Mouse (Mus musculus): Measurements from ENCODE around the gene Mettl7b.
A peak's percentile ranks its signal among the peaks of the same experiment; 100 is the strongest.

Mettl7b gene

DNA sequence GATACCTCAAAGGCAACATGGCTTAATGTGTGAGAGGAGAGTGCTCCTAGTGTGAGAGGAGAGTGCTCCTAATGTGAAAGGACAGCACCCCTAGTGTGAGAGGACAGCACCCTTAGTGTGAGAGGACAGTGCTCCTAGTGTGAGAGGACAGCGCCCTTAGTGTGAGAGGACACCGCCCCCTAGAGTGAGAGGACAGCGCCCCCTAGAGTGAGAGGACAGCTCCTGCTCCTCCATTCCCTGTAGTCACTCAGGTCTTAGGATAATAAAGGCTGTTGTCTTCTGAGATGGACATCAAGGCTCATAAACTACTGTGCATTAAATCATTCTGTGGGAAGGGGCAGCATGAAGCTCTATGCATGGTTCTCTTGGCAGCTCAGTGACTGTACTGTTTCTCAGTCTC, 15.1 kb downstream of the Mettl7b start:
- DNase-seq: no peak

DNA sequence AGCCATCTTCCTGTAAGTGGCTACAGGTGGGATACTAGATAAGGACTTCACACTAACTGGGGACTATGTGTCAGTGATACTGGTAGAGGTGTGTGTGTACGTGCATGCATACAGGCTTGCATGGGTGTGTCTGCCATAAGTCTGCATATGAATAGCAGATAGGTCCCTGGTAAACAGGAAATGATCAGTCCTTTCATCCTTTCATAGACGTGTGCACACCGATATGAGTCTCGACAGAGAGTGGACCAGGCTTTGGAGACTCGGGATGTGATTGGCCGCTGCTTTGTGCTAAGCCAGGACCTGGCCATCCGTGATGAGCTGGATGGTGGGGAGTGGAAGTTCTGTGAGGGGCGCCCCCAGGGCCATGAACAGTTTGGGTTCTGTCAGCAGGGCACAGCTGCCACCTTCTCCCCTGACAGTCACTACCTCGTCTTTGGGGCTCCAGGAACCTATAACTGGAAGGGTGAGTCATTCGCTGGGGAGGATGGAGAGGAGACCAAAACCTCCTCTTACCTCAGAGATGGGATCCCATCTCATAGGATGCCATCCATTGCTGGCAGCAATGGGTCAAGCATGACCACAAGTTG, 20.2 kb downstream of the Mettl7b start:
- no peak for DNase-seq

DNA sequence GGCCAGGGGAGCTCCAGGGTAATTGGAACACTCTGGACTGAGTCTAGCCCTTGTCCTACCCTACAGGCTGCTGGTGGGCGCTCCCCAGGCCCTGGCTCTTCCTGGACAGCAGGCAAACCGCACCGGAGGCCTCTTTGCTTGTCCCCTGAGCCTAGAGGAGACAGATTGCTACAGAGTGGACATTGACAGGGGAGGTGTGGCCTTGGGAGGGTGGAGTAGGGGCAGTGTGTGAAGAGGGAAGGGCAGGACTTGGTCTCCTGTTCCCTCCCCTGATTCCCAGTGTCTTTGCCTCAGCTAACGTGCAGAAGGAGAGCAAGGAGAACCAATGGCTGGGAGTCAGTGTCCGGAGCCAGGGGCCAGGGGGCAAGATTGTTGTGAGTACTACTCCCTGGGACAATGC, 21.8 kb downstream of the Mettl7b start:
- peak; percentile 63 for DNase-seq

DNA sequence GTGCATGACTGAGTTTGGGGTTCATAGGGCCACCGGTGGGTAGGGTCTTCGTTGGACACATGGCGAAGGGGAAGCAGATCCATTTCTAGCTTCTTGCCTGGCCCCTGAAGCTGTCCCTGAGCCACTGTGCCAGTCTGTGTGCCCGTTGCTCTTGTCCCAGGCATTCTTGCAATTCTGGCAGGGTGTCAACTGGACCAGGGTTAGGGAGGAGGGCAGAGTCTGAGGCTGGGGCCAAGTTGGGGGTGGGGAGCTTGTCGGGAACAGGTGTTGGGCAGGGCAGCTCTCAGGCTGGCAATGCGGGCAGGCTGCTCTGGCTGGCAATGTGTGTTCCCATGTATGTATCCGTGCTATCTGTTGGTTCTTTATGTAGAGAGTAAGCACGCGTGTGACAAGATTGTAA, 22.3 kb downstream of the Mettl7b start:
- DNase-seq: peak; percentile 92

GRCm38 (mm10) chr10:128937756-128938390, 22.9 kb downstream of the Mettl7b start:
- no peak for DNase-seq

GRCm38 (mm10) chr10:128935826-128936440, 24.9 kb downstream of the Mettl7b start:
- no peak for DNase-seq

DNA sequence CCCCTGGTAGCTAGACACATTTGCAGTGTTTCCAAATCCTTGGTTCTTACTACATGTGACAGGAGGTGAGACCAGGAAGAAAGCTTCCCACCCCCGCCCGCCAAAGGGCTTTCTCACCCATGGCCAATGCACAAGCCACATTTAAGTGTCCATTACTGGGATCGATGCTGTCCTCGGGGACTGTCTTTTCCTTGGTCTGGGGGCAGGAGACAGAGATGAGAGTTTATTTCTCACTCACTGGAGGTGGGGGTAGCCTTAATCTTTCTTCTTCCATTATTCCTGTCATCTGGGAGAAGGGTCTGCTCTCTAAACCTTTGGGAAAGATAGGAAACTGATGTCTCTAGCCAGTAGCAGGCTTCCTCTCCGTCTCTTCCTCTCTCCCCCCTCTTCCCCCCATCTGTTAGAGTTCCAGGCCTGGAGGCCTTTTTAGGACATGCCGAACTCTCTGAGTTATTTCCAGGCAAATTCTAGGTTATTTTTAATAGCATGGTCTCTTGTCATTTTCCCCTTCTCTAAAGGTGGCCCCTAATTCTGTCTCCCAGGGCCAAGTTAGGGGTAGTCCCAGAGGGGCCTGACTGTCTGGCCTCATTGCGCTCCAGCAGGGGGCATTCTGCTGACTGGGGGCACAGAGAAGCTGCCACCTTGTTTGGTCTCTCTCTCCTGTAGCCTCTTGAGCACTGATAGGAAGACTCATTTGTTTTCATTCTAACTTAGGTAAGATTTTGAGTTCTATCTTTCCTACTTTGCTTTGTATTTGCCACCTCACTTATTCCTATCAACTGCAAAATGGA, 25.6 kb downstream of the Mettl7b start:
- no peak for DNase-seq

- DNase-seq: no peak
Observed at GRCm38 (mm10) chr10:128933976-128934721, 26.6 kb downstream of the Mettl7b start.

- DNase-seq: no peak
Observed at GRCm38 (mm10) chr10:128933574-128933973, 27.2 kb downstream of the Mettl7b start, which contains the start of gene Itga7. Gene Itga7, plus strand, starts transcription at chr10:128933818.

GRCm38 (mm10) chr10:128931441-128931840, 29.3 kb downstream of the Mettl7b start:
- DNase-seq: no peak

DNA sequence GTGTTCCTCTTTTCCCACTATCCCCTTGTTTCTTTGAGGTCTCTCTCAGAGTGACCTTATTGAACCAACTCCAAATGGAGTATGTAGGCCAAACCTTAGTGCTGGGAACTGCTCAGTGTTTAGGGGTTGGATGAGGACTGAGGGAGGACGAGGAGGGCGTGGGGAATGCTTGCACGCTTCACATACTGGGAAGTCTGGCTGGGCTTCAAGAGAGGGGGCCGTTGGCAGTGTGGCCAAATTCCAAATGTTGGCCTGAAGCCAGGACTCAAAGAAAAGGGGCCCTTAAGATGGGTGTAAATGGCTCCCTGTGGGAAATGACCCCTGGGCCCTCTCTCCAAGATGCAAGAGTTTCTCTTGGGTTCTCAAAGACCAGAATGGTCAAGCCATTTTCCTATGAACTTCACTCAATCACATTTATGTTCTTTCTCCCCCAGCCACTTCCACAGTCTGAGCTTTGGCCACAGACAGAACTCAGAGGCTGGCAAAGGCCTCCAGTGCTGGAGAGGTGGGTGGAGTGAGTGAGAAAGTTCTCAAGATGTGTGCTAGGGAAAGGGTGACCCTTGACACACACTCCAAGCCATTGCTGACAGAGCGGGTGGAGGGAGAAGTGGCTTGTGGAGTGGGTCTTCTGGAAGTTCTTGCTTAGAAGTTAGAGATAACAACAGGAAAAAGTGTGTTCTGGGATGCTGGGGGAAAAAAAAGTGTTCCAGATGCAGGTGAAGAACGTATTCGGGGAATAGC, 31.0 kb downstream of the Mettl7b start:
- DNase-seq: no peak

- DNase-seq: no peak
Observed at GRCm38 (mm10) chr10:128928356-128928755, 32.4 kb downstream of the Mettl7b start.

- no peak for DNase-seq
Observed at GRCm38 (mm10) chr10:128923935-128924334, 36.9 kb downstream of the Mettl7b start, which contains the start of gene Bloc1s1. Gene Bloc1s1, minus strand, starts transcription at chr10:128924035.

GRCm38 (mm10) chr10:128923013-128923691, 37.6 kb downstream of the Mettl7b start:
- peak; percentile 98 for DNase-seq

- no peak for DNase-seq
Observed at GRCm38 (mm10) chr10:128922822-128923012, 38.1 kb downstream of the Mettl7b start, which contains the start of gene Rdh5. Gene Rdh5, minus strand, starts transcription at chr10:128922888.

GRCm38 (mm10) chr10:128921883-128922821, 38.6 kb downstream of the Mettl7b start:
- peak; percentile 30 for DNase-seq

- DNase-seq: peak; percentile 28
Observed at GRCm38 (mm10) chr10:128921251-128921650, 39.5 kb downstream of the Mettl7b start.

GRCm38 (mm10) chr10:128920736-128921161, 40.0 kb downstream of the Mettl7b start:
- peak; percentile 72 for DNase-seq

DNA sequence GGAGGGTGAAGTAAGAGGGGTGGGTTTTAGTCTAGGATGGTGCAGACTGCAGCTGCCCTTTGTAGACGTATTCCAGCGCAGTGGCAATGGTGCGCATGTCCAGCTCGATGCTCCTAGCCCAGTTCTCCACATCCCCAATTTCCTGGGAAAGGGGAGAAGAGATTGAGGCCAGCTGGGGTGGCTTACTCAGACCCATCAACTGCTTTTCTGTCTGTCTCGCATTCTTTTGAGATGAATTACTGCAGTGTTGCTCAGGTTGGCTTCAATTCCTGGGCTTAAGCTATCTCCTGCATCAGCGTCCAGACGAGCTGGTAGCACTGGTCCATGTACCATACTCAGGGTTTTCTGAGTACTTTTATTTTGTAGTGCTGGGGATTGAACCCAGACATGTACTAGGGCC, 40.8 kb downstream of the Mettl7b start:
- DNase-seq: peak; percentile 10

GRCm38 (mm10) chr10:128919203-128919631, 41.6 kb downstream of the Mettl7b start:
- peak; percentile 90 for DNase-seq
